Comparison of ENCODE assay signal across 9 mouse cellular contexts in the genomic region with DNA sequence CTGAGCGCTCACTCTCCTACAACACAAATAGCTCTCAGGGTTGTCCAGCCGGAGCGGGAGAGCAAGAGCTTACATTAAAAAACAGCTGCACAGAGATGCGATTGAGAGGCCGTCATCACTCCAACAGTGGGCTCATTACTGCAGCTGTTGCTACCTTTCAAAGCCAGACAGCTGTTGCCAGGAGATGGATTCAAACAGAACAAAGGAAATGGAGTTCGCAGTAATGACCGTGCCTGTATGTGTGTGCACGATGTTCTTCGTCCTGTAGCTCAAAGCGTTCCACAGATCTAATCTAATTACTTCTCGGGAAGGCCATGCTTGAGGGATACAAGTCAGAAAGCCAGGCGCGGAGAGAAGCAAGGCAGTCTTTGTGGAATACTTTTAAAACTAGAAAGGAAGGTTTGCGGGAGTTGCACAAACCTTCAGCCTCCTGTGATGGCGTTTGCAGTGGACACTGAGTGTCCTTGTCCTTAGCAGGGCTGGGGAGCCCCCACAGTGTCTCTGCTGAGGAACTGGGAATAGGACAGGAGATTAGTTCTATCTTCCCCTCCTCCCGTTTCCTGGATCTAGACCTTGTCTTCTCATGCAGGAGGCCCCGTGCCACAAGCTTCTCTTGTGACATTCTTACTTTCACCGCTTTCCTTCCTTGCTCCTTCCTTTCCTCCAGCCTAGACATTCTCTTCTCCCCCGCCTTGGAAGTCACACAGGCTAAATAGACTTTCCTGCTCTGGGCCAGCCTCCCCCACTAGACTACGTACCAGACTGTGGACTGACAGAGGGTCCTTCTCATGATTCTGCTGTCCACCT. TPM values are rescaled to one million over a fixed set of nuclear protein-coding genes. Genes with fewer than 3 reads are reported as not detected.
DNase-seq lines count a peak whose midpoint lies in the region; ATAC-seq and TF ChIP-seq lines count a peak whose summit lies in the region.
"Had no signal": no experiment of that assay in that cellular context is flagged by ENCODE, and none has a peak within 500 bp of the region (broad histone marks: within the 10 kb centered on the region; RNA-seq: fewer than 3 reads in every experiment).

No protein-coding gene starts in this region.

- DNase-seq in intestine, embryonic 14.5 days (ENCODE audit: low spot score) = peak; percentile 59
- DNase-seq in heart, postnatal 4 days = peak; percentile 44
- peak; percentile 27 for DNase-seq in midbrain, postnatal 0 days (ENCODE audit: low spot score)
- DNase-seq in adrenal gland, postnatal 10 days = no peak
- no peak for DNase-seq in frontal cortex, postnatal 36 days (ENCODE audit: low spot score in 2 of 2)
- DNase-seq in T-cell, adult 2 months (ENCODE audit: low spot score) = no peak

- H3K4me1 ChIP-seq in intestine, embryonic 14.5 days (replicated peaks; ENCODE audit: control insufficient read depth, insufficient read depth, low read length) = peaks cover 2% of the 10 kb centered on the region; the same call in 1 of the 2 replicates
- H3K4me1 ChIP-seq in intestine, postnatal 0 days (replicated peaks; ENCODE audit: control insufficient read depth, insufficient read depth, low read length) = no peaks in the 10 kb centered on the region
- H3K4me1 ChIP-seq in forebrain, embryonic 13.5 days = peaks cover 17% of the 10 kb centered on the region
- no peaks in the 10 kb centered on the region for H3K4me1 ChIP-seq in midbrain, postnatal 0 days (ENCODE audit: insufficient read depth, low read length)

- H3K4me2 ChIP-seq in intestine, embryonic 14.5 days (ENCODE audit: low read length) = no peak overlapping the region
- no peak overlapping the region for H3K4me2 ChIP-seq in intestine, postnatal 0 days (replicated peaks; ENCODE audit: low read depth)
- peak overlapping the region; percentile 6; the same call in 1 of the 2 replicates for H3K4me2 ChIP-seq in forebrain, embryonic 13.5 days
- peak overlapping the region; percentile 7; the same call in 1 of the 2 replicates for H3K4me2 ChIP-seq in midbrain, postnatal 0 days (ENCODE audit: low read depth, low read length, poor library complexity, severe bottlenecking)

- no peak overlapping the region for H3K9ac ChIP-seq in intestine, embryonic 14.5 days (ENCODE audit: low read length)
- H3K9ac ChIP-seq in intestine, postnatal 0 days (ENCODE audit: low read depth, low read length) = no peak overlapping the region
- no peak overlapping the region for H3K9ac ChIP-seq in forebrain, embryonic 13.5 days
- H3K9ac ChIP-seq in midbrain, postnatal 0 days (replicated peaks; ENCODE audit: low read length, poor library complexity, severe bottlenecking) = no peak overlapping the region

- H3K9me3 ChIP-seq in intestine, embryonic 14.5 days (ENCODE audit: control insufficient read depth, low read length) = no peaks in the 10 kb centered on the region
- H3K9me3 ChIP-seq in intestine, postnatal 0 days (ENCODE audit: control insufficient read depth) = no peaks in the 10 kb centered on the region
- no peaks in the 10 kb centered on the region for H3K9me3 ChIP-seq in forebrain, embryonic 13.5 days (replicated peaks)
- H3K9me3 ChIP-seq in midbrain, postnatal 0 days (ENCODE audit: low read length) = no peaks in the 10 kb centered on the region
- H3K9me3 ChIP-seq: megakaryocyte, embryonic 14.5 days had no signal

- 0 out of 2 replicates have a peak overlapping the region, but pooled peaks have one; percentile 43 for H3K27ac ChIP-seq in intestine, embryonic 14.5 days (ENCODE audit: low read depth)
- H3K27ac ChIP-seq in intestine, postnatal 0 days (ENCODE audit: low read depth, low read length) = no peak overlapping the region
- H3K27ac ChIP-seq in forebrain, embryonic 13.5 days = peak overlapping the region; percentile 48
- H3K27ac ChIP-seq in midbrain, postnatal 0 days (ENCODE audit: low read depth, low read length) = no peak overlapping the region

- no peaks in the 10 kb centered on the region for H3K36me3 ChIP-seq in intestine, embryonic 14.5 days (ENCODE audit: control insufficient read depth, insufficient read depth, low read length)
- no peaks in the 10 kb centered on the region for H3K36me3 ChIP-seq in intestine, postnatal 0 days (ENCODE audit: control insufficient read depth, insufficient read depth)
- H3K36me3 ChIP-seq in forebrain, embryonic 13.5 days (ENCODE audit: poor library complexity, severe bottlenecking) = no peaks in the 10 kb centered on the region
- H3K36me3 ChIP-seq in midbrain, postnatal 0 days (ENCODE audit: insufficient read depth, low read length) = no peaks in the 10 kb centered on the region

- ATAC-seq in intestine, embryonic 14.5 days (replicated peaks; ENCODE audit: low FRiP score, low TSS enrichment, low read depth) = 0 out of 2 replicates have a peak, but pooled peaks have one; percentile 32
- no peak for ATAC-seq in intestine, postnatal 0 days
- ATAC-seq in forebrain, embryonic 13.5 days = peak; percentile 88
- ATAC-seq in midbrain, postnatal 0 days (ENCODE audit: low FRiP score) = peak; percentile 66

- no peak for TF ChIP-seq CTCF in intestine, postnatal 0 days (IDR thresholded peaks at IDR 0.05; ENCODE audit: low read depth)
- TF ChIP-seq CTCF in midbrain, postnatal 0 days (IDR thresholded peaks at IDR 0.05) = no peak

- H3K4me3 ChIP-seq in intestine, embryonic 14.5 days (ENCODE audit: low read depth, low read length) = no peak overlapping the region
- no peak overlapping the region for H3K4me3 ChIP-seq in intestine, postnatal 0 days (ENCODE audit: low read depth, low read length)
- H3K4me3 ChIP-seq in forebrain, embryonic 13.5 days = no peak overlapping the region
- no peak overlapping the region for H3K4me3 ChIP-seq in midbrain, postnatal 0 days (ENCODE audit: low read depth, low read length)
- H3K4me3 ChIP-seq: megakaryocyte, embryonic 14.5 days had no signal

- no peaks in the 10 kb centered on the region for H3K27me3 ChIP-seq in intestine, embryonic 14.5 days (replicated peaks; ENCODE audit: control insufficient read depth, insufficient read depth, low read length)
- H3K27me3 ChIP-seq in intestine, postnatal 0 days (replicated peaks; ENCODE audit: control insufficient read depth, insufficient read depth, low read length) = no peaks in the 10 kb centered on the region
- H3K27me3 ChIP-seq in forebrain, embryonic 13.5 days = no peaks in the 10 kb centered on the region
- H3K27me3 ChIP-seq in midbrain, postnatal 0 days (ENCODE audit: insufficient read depth, low read length) = no peaks in the 10 kb centered on the region

- WGBS in intestine, embryonic 14.5 days = 58% methylated on average over 20 of the region's 20 CpGs
- 67% methylated on average over 20 of the region's 20 CpGs for WGBS in intestine, postnatal 0 days
- WGBS in forebrain, embryonic 13.5 days = 38% methylated on average over 20 of the region's 20 CpGs
- 27% methylated on average over 20 of the region's 20 CpGs for WGBS in midbrain, postnatal 0 days

RNA-seq across cellular contexts. Expression of gene Msgn1, which starts 13.0 kb away (rescaled TPM):
- polyA plus RNA-seq in intestine, embryonic 14.5 days (2014; fragmentation: Nextera tagmentation; extraction: Ambion mirVana) = not detected in 2 replicates
- not detected in 2 replicates for polyA plus RNA-seq in intestine, postnatal 0 days (2015; fragmentation: Nextera tagmentation; extraction: Ambion mirVana)
- polyA plus RNA-seq in forebrain, embryonic 13.5 days (2015; fragmentation: Nextera tagmentation; extraction: Ambion mirVana) = not detected in 2 replicates
- not detected for total RNA-seq in heart, postnatal 4 days (2021)
- total RNA-seq in midbrain, postnatal 0 days (2014; rRNA removed) = not detected in 2 replicates
- polyA plus RNA-seq in midbrain, postnatal 0 days (2015; fragmentation: Nextera tagmentation; extraction: Ambion mirVana) = not detected in 2 replicates
- total RNA-seq in adrenal gland, postnatal 10 days (2021) = not detected

RNA-seq across cellular contexts. Expression of gene Gen1, which starts 43.9 kb away (rescaled TPM):
- polyA plus RNA-seq in intestine, embryonic 14.5 days (2014; fragmentation: Nextera tagmentation; extraction: Ambion mirVana) = 8.6 and 9.1 TPM in 2 replicates
- polyA plus RNA-seq in intestine, postnatal 0 days (2015; fragmentation: Nextera tagmentation; extraction: Ambion mirVana) = 1.1 and 1.2 TPM in 2 replicates
- 8.0 and 9.2 TPM in 2 replicates for polyA plus RNA-seq in forebrain, embryonic 13.5 days (2015; fragmentation: Nextera tagmentation; extraction: Ambion mirVana)
- 1 to 10 TPM; 7.1 to 7.3 TPM for total RNA-seq in heart, postnatal 4 days (2021)
- 0.99 and 2.1 TPM in 2 replicates for total RNA-seq in midbrain, postnatal 0 days (2014; rRNA removed)
- 0.42 and 0.51 TPM in 2 replicates for polyA plus RNA-seq in midbrain, postnatal 0 days (2015; fragmentation: Nextera tagmentation; extraction: Ambion mirVana)
- 1 to 10 TPM; 5.6 to 7.6 TPM for total RNA-seq in adrenal gland, postnatal 10 days (2021)

RNA-seq across cellular contexts. Expression of gene Smc6, which starts 44.0 kb away (rescaled TPM):
- 114 and 118 TPM in 2 replicates for polyA plus RNA-seq in intestine, embryonic 14.5 days (2014; fragmentation: Nextera tagmentation; extraction: Ambion mirVana)
- 71.1 and 73.6 TPM in 2 replicates for polyA plus RNA-seq in intestine, postnatal 0 days (2015; fragmentation: Nextera tagmentation; extraction: Ambion mirVana)
- 159 and 178 TPM in 2 replicates for polyA plus RNA-seq in forebrain, embryonic 13.5 days (2015; fragmentation: Nextera tagmentation; extraction: Ambion mirVana)
- total RNA-seq in heart, postnatal 4 days (2021) = 10 to 100 TPM; 60.5 to 62.7 TPM
- 22.4 and 24.4 TPM in 2 replicates for total RNA-seq in midbrain, postnatal 0 days (2014; rRNA removed)
- 99.8 and 103 TPM in 2 replicates for polyA plus RNA-seq in midbrain, postnatal 0 days (2015; fragmentation: Nextera tagmentation; extraction: Ambion mirVana)
- total RNA-seq in adrenal gland, postnatal 10 days (2021) = 10 to 100 TPM; 50.0 to 58.1 TPM

Comparison
In these comparisons a context has a peak if more than half of its experiments do, and no peak if none do; other contexts are left out.
1. H3K27ac ChIP-seq: peak in intestine, embryonic 14.5 days (single experiment) and forebrain, embryonic 13.5 days (single experiment); none in intestine, postnatal 0 days (single experiment) and midbrain, postnatal 0 days (single experiment).
2. DNase-seq: peak in intestine, embryonic 14.5 days (single experiment), heart, postnatal 4 days (single experiment) and midbrain, postnatal 0 days (single experiment); none in adrenal gland, postnatal 10 days (single experiment), frontal cortex, postnatal 36 days (0 of 2) and T-cell, adult 2 months (single experiment).
3. H3K4me2 ChIP-seq: peak in forebrain, embryonic 13.5 days (single experiment) and midbrain, postnatal 0 days (single experiment); none in intestine, embryonic 14.5 days (single experiment) and intestine, postnatal 0 days (single experiment).